Comparison of ENCODE assay signal across 9 mouse cellular contexts in the genomic region with DNA sequence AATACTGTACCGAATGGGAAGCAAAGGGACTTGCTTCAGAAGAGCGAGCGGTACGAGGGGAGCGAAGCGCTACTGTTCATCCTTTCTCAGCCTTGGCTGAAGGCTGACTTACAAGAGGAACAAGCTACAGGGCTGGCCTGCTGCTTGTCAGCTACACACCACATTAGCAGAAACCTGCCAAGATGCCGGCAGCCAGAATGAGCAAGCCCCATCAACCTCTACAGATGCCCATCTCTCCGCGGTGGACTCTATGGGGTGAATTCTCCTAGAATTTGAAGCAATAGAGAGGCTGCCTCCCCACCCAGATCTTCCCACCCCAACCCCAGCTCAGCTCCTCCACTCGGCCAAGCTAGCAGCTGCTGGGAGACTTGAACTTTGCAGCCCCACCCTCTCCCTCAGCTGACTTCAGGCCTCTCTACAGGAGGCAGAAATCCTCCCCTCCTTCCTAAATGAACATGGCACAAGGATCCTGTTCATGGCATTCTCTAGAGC. TPM values are rescaled to one million over a fixed set of nuclear protein-coding genes. Genes with fewer than 3 reads are reported as not detected.
DNase-seq lines count a peak whose midpoint lies in the region; ATAC-seq and TF ChIP-seq lines count a peak whose summit lies in the region.
"Had no signal": no experiment of that assay in that cellular context is flagged by ENCODE, and none has a peak within 500 bp of the region (broad histone marks: within the 10 kb centered on the region; RNA-seq: fewer than 3 reads in every experiment).

No protein-coding gene starts in this region.

- DNase-seq in cerebellum, postnatal 14 days = peak; percentile 48
- no peak for DNase-seq in lung, embryonic 14.5 days
- DNase-seq in lung, postnatal 14 days = no peak
- no peak for DNase-seq in urinary bladder, postnatal 10 days (ENCODE audit: low spot score)

- no peak overlapping the region for H3K4me3 ChIP-seq in lung, embryonic 14.5 days (ENCODE audit: low read depth, low read length)
- H3K4me3 ChIP-seq in hindbrain, embryonic 15.5 days = no peak overlapping the region
- no peak overlapping the region for H3K4me3 ChIP-seq in neural tube, embryonic 14.5 days (ENCODE audit: low read depth, low read length)
- H3K4me3 ChIP-seq in kidney, embryonic 14.5 days (ENCODE audit: low read length) = no peak overlapping the region
- H3K4me3 ChIP-seq: limb, embryonic 13.5 days had no signal

- H3K27ac ChIP-seq in lung, embryonic 14.5 days (ENCODE audit: low read depth) = peak overlapping the region; percentile 48; the same call in 1 of the 2 replicates
- H3K27ac ChIP-seq in hindbrain, embryonic 15.5 days (replicated peaks) = peak overlapping the region; percentile 38; the same call in 1 of the 2 replicates
- peak overlapping the region; percentile 69 for H3K27ac ChIP-seq in neural tube, embryonic 14.5 days (ENCODE audit: low read depth, low read length)
- no peak overlapping the region for H3K27ac ChIP-seq in kidney, embryonic 14.5 days (ENCODE audit: low read depth, low read length)

- no peaks in the 10 kb centered on the region for H3K9me3 ChIP-seq in lung, embryonic 14.5 days (ENCODE audit: low read depth, low read length)
- H3K9me3 ChIP-seq in hindbrain, embryonic 15.5 days = no peaks in the 10 kb centered on the region
- H3K9me3 ChIP-seq in neural tube, embryonic 14.5 days (ENCODE audit: control insufficient read depth, low read length) = no peaks in the 10 kb centered on the region
- H3K9me3 ChIP-seq in kidney, embryonic 14.5 days (ENCODE audit: control insufficient read depth, low read length) = no peaks in the 10 kb centered on the region
- H3K9me3 ChIP-seq: limb, embryonic 13.5 days had no signal

- H3K4me2 ChIP-seq in lung, embryonic 14.5 days = no peak overlapping the region
- H3K4me2 ChIP-seq in hindbrain, embryonic 15.5 days = no peak overlapping the region
- H3K4me2 ChIP-seq in neural tube, embryonic 14.5 days (ENCODE audit: low read depth, low read length) = no peak overlapping the region
- H3K4me2 ChIP-seq in kidney, embryonic 14.5 days (replicated peaks; ENCODE audit: low read depth, low read length) = no peak overlapping the region
- H3K4me2 ChIP-seq: limb, embryonic 13.5 days had no signal

- no peak overlapping the region for H3K9ac ChIP-seq in lung, embryonic 14.5 days
- no peak overlapping the region for H3K9ac ChIP-seq in hindbrain, embryonic 15.5 days
- no peak overlapping the region for H3K9ac ChIP-seq in neural tube, embryonic 14.5 days (replicated peaks; ENCODE audit: low read depth, low read length)
- H3K9ac ChIP-seq in kidney, embryonic 14.5 days (ENCODE audit: low read depth, low read length) = no peak overlapping the region
- H3K9ac ChIP-seq: limb, embryonic 13.5 days had no signal

- peaks cover 17% of the 10 kb centered on the region; the same call in 1 of the 2 replicates for H3K36me3 ChIP-seq in lung, embryonic 14.5 days (ENCODE audit: insufficient read depth)
- H3K36me3 ChIP-seq in hindbrain, embryonic 15.5 days = no peaks in the 10 kb centered on the region
- H3K36me3 ChIP-seq in neural tube, embryonic 14.5 days (ENCODE audit: control insufficient read depth, insufficient read depth, low read length) = no peaks in the 10 kb centered on the region
- peaks cover 20% of the 10 kb centered on the region; the same call in 1 of the 2 replicates for H3K36me3 ChIP-seq in kidney, embryonic 14.5 days (ENCODE audit: control insufficient read depth, insufficient read depth, low read length)

- TF ChIP-seq CTCF in lung, embryonic 14.5 days (IDR thresholded peaks at IDR 0.05; ENCODE audit: low read depth) = no peak

- WGBS in lung, embryonic 14.5 days = 77% methylated on average over 10 of the region's 10 CpGs
- WGBS in hindbrain, embryonic 15.5 days = 67% methylated on average over 10 of the region's 10 CpGs
- 81% methylated on average over 10 of the region's 10 CpGs for WGBS in neural tube, embryonic 14.5 days
- 86% methylated on average over 10 of the region's 10 CpGs for WGBS in kidney, embryonic 14.5 days

- ATAC-seq in cerebellum, adult (ENCODE audit: insufficient number of reproducible peaks, low FRiP score, low TSS enrichment) = no peak
- ATAC-seq in lung, embryonic 14.5 days (ENCODE audit: insufficient read depth) = no peak
- ATAC-seq in hindbrain, embryonic 15.5 days (ENCODE audit: low FRiP score, low read depth) = 0 out of 2 replicates have a peak, but pooled peaks have one; percentile 42
- ATAC-seq in neural tube, embryonic 14.5 days (ENCODE audit: low read depth) = no peak
- ATAC-seq in kidney, embryonic 14.5 days (ENCODE audit: low FRiP score, low TSS enrichment) = no peak

- peaks cover 25% of the 10 kb centered on the region for H3K4me1 ChIP-seq in lung, embryonic 14.5 days (ENCODE audit: insufficient read depth)
- peaks cover 78% of the 10 kb centered on the region for H3K4me1 ChIP-seq in hindbrain, embryonic 15.5 days (replicated peaks)
- H3K4me1 ChIP-seq in neural tube, embryonic 14.5 days (ENCODE audit: control insufficient read depth, insufficient read depth, low read length) = peaks cover 52% of the 10 kb centered on the region
- H3K4me1 ChIP-seq in kidney, embryonic 14.5 days (ENCODE audit: control insufficient read depth, insufficient read depth, low read length) = peaks cover 25% of the 10 kb centered on the region

- H3K27me3 ChIP-seq in lung, embryonic 14.5 days (ENCODE audit: insufficient read depth, low read length) = no peaks in the 10 kb centered on the region
- H3K27me3 ChIP-seq in hindbrain, embryonic 15.5 days = no peaks in the 10 kb centered on the region
- no peaks in the 10 kb centered on the region for H3K27me3 ChIP-seq in neural tube, embryonic 14.5 days (ENCODE audit: control insufficient read depth, insufficient read depth, low read length)
- no peaks in the 10 kb centered on the region for H3K27me3 ChIP-seq in kidney, embryonic 14.5 days (ENCODE audit: control insufficient read depth, insufficient read depth, low read length)
- H3K27me3 ChIP-seq: limb, embryonic 13.5 days had no signal

RNA-seq across cellular contexts. Expression of gene Tet3, which starts 46.5 kb away (rescaled TPM):
- 34.4 and 36.9 TPM in 2 replicates for polyA plus RNA-seq in lung, embryonic 14.5 days (2014; fragmentation: Nextera tagmentation; extraction: Ambion mirVana)
- polyA plus RNA-seq in hindbrain, embryonic 15.5 days (2015; fragmentation: Nextera tagmentation; extraction: Ambion mirVana) = 57.7 and 70.9 TPM in 2 replicates
- 47.7 and 67.0 TPM in 2 replicates for polyA plus RNA-seq in neural tube, embryonic 14.5 days (2014; fragmentation: Nextera tagmentation; extraction: Ambion mirVana)
- polyA plus RNA-seq in kidney, embryonic 14.5 days (2014; fragmentation: Nextera tagmentation; extraction: Ambion mirVana) = 48.6 and 54.9 TPM in 2 replicates

Comparison
In these comparisons a context has a peak if more than half of its experiments do, and no peak if none do; other contexts are left out.
1. DNase-seq: peak in cerebellum, postnatal 14 days (2 of 2); none in lung, embryonic 14.5 days (single experiment), lung, postnatal 14 days (single experiment) and urinary bladder, postnatal 10 days (single experiment).